Mouse (Mus musculus) kidney, embryonic 15.5 days (tissue): ENCODE results near the gene Olfr1461. TPM values are rescaled to one million over a fixed set of nuclear protein-coding genes. Genes with fewer than 3 reads are reported as not detected.

Experiments
- ATAC-seq: fragments of 200-750 bp; cut with Nextera tagmentation; replicated peaks from 2 replicates; pipeline ENCODE4 v1.8.0; 2017; ENCODE audit warnings: moderate TSS enrichment; ENCODE audit not compliant: low FRiP score
- H3K27ac ChIP-seq: fragments of 300-500 bp; sonication (generic); 2 replicates; pipeline ENCODE4 v1.5.1; 2015; ENCODE audit warnings: mild to moderate bottlenecking, inconsistent platforms
- H3K27me3 ChIP-seq: fragments of 300-500 bp; sonication (generic); 2 replicates; pipeline ENCODE4 v1.6.1; 2015; ENCODE audit warnings: inconsistent platforms
- H3K36me3 ChIP-seq: fragments of 300-500 bp; sonication (generic); 2 replicates; pipeline ENCODE4 v1.6.1; 2015; ENCODE audit warnings: inconsistent platforms
- H3K4me1 ChIP-seq: fragments of 300-500 bp; sonication (generic); 2 replicates; pipeline ENCODE4 v1.6.1; 2015; ENCODE audit warnings: inconsistent platforms
- H3K4me2 ChIP-seq: fragments of 300-500 bp; sonication (generic); 2 replicates; pipeline ENCODE4 v1.6.1; 2015; ENCODE audit warnings: moderate library complexity, mild to moderate bottlenecking, inconsistent platforms
- H3K4me3 ChIP-seq: fragments of 300-500 bp; sonication (generic); replicated peaks from 2 replicates; pipeline ENCODE4 v1.5.1; 2015; ENCODE audit warnings: mild to moderate bottlenecking, inconsistent platforms
- H3K9ac ChIP-seq: fragments of 300-500 bp; sonication (generic); 2 replicates; pipeline ENCODE4 v1.6.1; 2015; ENCODE audit warnings: mild to moderate bottlenecking, inconsistent platforms
- H3K9me3 ChIP-seq: fragments of 300-500 bp; sonication (generic); replicated peaks from 2 replicates; pipeline ENCODE4 v1.6.1; 2016; ENCODE audit warnings: inconsistent platforms
- WGBS: fragments of 180-500 bp; shearing (Covaris S2); methylation state at CpG from one replicate; pipeline ENCODE4 v1.1.7; 2015; ENCODE audit warnings: mixed read lengths; 5-methylcytosine and 5-hydroxymethylcytosine counted together
- polyA plus RNA-seq: library from polyadenylated mRNA; unstranded; fragments of >200 nt; fragmentation: Nextera tagmentation; extraction: Ambion mirVana; gene quantifications from 2 replicates; pipeline ENCODE4 v1.2.1, GENCODE M21; 2015

The Olfr1461 gene
- not detected in 2 replicates for polyA plus RNA-seq

DNA sequence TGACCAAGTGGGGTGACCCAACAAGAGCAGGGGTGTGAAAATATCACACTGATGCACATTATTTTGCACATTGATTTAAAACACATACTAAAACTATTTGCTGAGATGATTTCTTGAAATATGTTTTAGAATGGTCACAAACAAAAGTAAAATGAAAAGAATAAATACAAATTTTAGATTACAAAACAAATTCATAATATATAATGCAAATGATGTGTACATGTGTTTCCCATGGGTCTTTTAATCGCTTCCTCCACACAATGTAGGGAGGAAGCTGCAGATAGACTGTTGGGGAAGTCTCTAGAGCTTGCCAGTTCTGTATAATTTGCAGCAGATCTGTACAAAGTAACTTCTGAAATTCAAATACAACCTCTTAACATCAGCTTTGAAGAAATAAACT lies at the start of gene Olfr1461:
Gene Olfr1461 (plus strand): TSS at position 301 of the 400 bp plus-strand sequence.
- H3K9ac ChIP-seq, result no peak within 1 kb of the TSS
- H3K36me3 ChIP-seq, result no peaks in the 10 kb centered on the region
- no peak within 1 kb of the TSS for H3K27ac ChIP-seq
- H3K4me1 ChIP-seq, result no peaks in the 10 kb centered on the region
- WGBS, result 57% methylated on average over 1 of the region's 1 CpGs
- no peaks in the 10 kb centered on the region for H3K9me3 ChIP-seq
- H3K4me3 ChIP-seq, result no peak within 1 kb of the TSS
- ATAC-seq, result no peak
- H3K4me2 ChIP-seq, result no peak within 1 kb of the TSS
- H3K27me3 ChIP-seq, result no peaks in the 10 kb centered on the region

- H3K27me3 ChIP-seq, result no peaks in the 10 kb centered on the region
- H3K36me3 ChIP-seq, result no peaks in the 10 kb centered on the region
- no peak within 1 kb of the TSS for H3K4me3 ChIP-seq
- no peak within 1 kb of the TSS for H3K4me2 ChIP-seq
- no peaks in the 10 kb centered on the region for H3K4me1 ChIP-seq
- no peak within 1 kb of the TSS for H3K9ac ChIP-seq
- H3K9me3 ChIP-seq, result no peaks in the 10 kb centered on the region; the same call in 1 of the 2 replicates
- no peak within 1 kb of the TSS for H3K27ac ChIP-seq
- WGBS, result 80% methylated on average over 1 of the region's 1 CpGs
- no peak for ATAC-seq
Observed at GRCm38 (mm10) chr19:13149449-13149848, 13.4 kb upstream of the Olfr1461 start, which contains the start of gene Olfr1459. Gene Olfr1459 (minus strand): TSS chr19:13149549.

DNA sequence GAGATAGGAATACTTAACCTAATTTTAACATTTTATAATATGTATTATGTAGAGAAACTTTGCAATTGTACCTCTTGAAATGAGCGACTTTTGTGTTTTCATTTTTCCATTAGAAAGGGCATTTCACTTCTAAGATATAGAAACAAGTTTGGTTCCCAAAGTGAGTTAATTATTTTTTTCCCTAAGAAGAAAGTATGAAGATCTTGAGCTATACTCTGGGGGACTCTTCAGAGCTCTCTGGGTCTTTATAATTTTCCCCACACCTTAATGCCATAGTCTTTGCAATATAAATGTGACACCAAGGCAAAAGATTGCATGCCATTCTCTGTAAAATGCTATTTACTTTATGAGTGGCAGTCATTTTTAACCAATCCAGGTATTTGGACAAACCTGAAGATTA lies 22.6 kb downstream of the Olfr1461 start, which contains the start of gene Olfr1462:
Gene Olfr1462 (plus strand): TSS at position 301 of the 400 bp plus-strand sequence.
- no peaks in the 10 kb centered on the region for H3K9me3 ChIP-seq
- H3K4me3 ChIP-seq, result no peak within 1 kb of the TSS
- 79% methylated on average over 1 of the region's 1 CpGs for WGBS
- H3K9ac ChIP-seq, result no peak within 1 kb of the TSS
- H3K27me3 ChIP-seq, result no peaks in the 10 kb centered on the region
- no peaks in the 10 kb centered on the region for H3K4me1 ChIP-seq
- no peaks in the 10 kb centered on the region for H3K36me3 ChIP-seq
- H3K27ac ChIP-seq, result no peak within 1 kb of the TSS
- ATAC-seq, result no peak
- H3K4me2 ChIP-seq, result no peak within 1 kb of the TSS

Other genes with a start within 250 kb of the Olfr1461 start
- gene Olfr1448, start 238.6 kb upstream of the Olfr1461 start, polyA plus RNA-seq, result not detected in 2 replicates
- gene Olfr1449, start 232.2 kb upstream of the Olfr1461 start, polyA plus RNA-seq, result not detected in 2 replicates
- not detected in 2 replicates for gene Olfr1450, start 212.7 kb upstream of the Olfr1461 start, polyA plus RNA-seq
- gene Olfr1451, start 168.0 kb upstream of the Olfr1461 start, polyA plus RNA-seq, result not detected in 2 replicates
- not detected in 2 replicates for gene Olfr1453, start 134.7 kb upstream of the Olfr1461 start, polyA plus RNA-seq
- gene Olfr1454, start 102.4 kb upstream of the Olfr1461 start, polyA plus RNA-seq, result not detected in 2 replicates
- not detected in 2 replicates for gene Olfr1457, start 65.1 kb upstream of the Olfr1461 start, polyA plus RNA-seq
- not detected in 2 replicates for gene Olfr1458, start 56.2 kb upstream of the Olfr1461 start, polyA plus RNA-seq
- not detected in 2 replicates for gene Olfr1459, start 13.5 kb upstream of the Olfr1461 start, polyA plus RNA-seq
- gene Olfr1462, start 22.7 kb downstream of the Olfr1461 start, polyA plus RNA-seq, result not detected in 2 replicates
- gene Olfr1463, start 68.3 kb downstream of the Olfr1461 start, polyA plus RNA-seq, result not detected in 2 replicates
- not detected in 2 replicates for gene Olfr1465, start 152.5 kb downstream of the Olfr1461 start, polyA plus RNA-seq
- not detected in 2 replicates for gene Olfr1466, start 175.9 kb downstream of the Olfr1461 start, polyA plus RNA-seq
- not detected in 2 replicates for gene Olfr1467, start 199.2 kb downstream of the Olfr1461 start, polyA plus RNA-seq
- not detected in 2 replicates for gene Olfr1469, start 244.8 kb downstream of the Olfr1461 start, polyA plus RNA-seq